Mouse (Mus musculus) heart, postnatal 4 days (tissue): Measurements from ENCODE around the gene Ctcf. TPM values are rescaled to one million over a fixed set of nuclear protein-coding genes. Genes with fewer than 3 reads are reported as not detected.

Experiments used
- microRNA-seq, 2 experiments: library from miRNA; unstranded; fragments of <30 nt; microRNA quantifications; one replicate each; pipeline ENCODE4 v1.2.0; 2021 to 2022
- total RNA-seq, 2 experiments: library from RNA; stranded (reverse); gene quantifications; 2 replicates each; pipeline ENCODE4 v1.2.3; 2021

Gene Ctcf
- total RNA-seq, 2 experiments from 2014 or later: 59.1 to 63.2 TPM

Small RNA genes within 50 kb of the gene (microRNA-seq; reads per million reads assigned to microRNA genes)
- gene Mir1966: 1.0 to 1.4 reads per million in 2 experiments

Other genes starting within 250 kb of the Ctcf start
- gene Kctd19, start 223.1 kb upstream of the Ctcf start, total RNA-seq: not detected
- gene Lrrc36, start 223.0 kb upstream of the Ctcf start, total RNA-seq: under 1 TPM; 0.50 to 0.93 TPM
- 10 to 100 TPM; 44.4 to 46.1 TPM for gene Tppp3, start 165.0 kb upstream of the Ctcf start, total RNA-seq
- 10 to 100 TPM; 14.6 to 15.9 TPM for gene Zdhhc1, start 139.7 kb upstream of the Ctcf start, total RNA-seq
- under 1 TPM; 0.43 to 0.52 TPM for gene Hsd11b2, start 117.8 kb upstream of the Ctcf start, total RNA-seq
- 10 to 100 TPM; 58.2 to 59.5 TPM for gene Atp6v0d1, start 70.5 kb upstream of the Ctcf start, total RNA-seq
- 10 to 100 TPM; 51.1 to 51.5 TPM for gene Ripor1, start 31.3 kb upstream of the Ctcf start, total RNA-seq
- not detected for gene Agrp, start 825 bp downstream of the Ctcf start, total RNA-seq
- under 1 TPM; 0.41 TPM for gene Carmil2, start 49.7 kb downstream of the Ctcf start, total RNA-seq
- gene Acd, start 64.5 kb downstream of the Ctcf start, total RNA-seq: 10 to 100 TPM; 23.0 to 25.6 TPM
- gene Pard6a, start 64.6 kb downstream of the Ctcf start, total RNA-seq: 1 to 10 TPM; 5.9 to 6.2 TPM
- gene 4933405L10Rik, start 71.1 kb downstream of the Ctcf start, total RNA-seq: not detected
- 1 to 10 TPM; 5.4 to 6.8 TPM for gene Enkd1, start 71.6 kb downstream of the Ctcf start, total RNA-seq
- 1 to 10 TPM; 4.6 to 4.9 TPM for gene Gfod2, start 122.1 kb downstream of the Ctcf start, total RNA-seq
- 10 to 100 TPM; 22.3 to 23.1 TPM for gene Ranbp10, start 190.8 kb downstream of the Ctcf start, total RNA-seq
- not detected for gene Tsnaxip1, start 191.2 kb downstream of the Ctcf start, total RNA-seq
- gene Cenpt, start 216.7 kb downstream of the Ctcf start, total RNA-seq: 10 to 100 TPM; 16.8 to 18.4 TPM
- 10 to 100 TPM; 26.4 to 29.3 TPM for gene Thap11, start 218.6 kb downstream of the Ctcf start, total RNA-seq
- 10 to 100 TPM; 44.7 to 45.7 TPM for gene Nutf2, start 224.0 kb downstream of the Ctcf start, total RNA-seq
- gene Edc4, start 244.3 kb downstream of the Ctcf start, total RNA-seq: 10 to 100 TPM; 34.0 to 34.8 TPM